Mouse (Mus musculus) adrenal gland, postnatal 36 days (tissue): ENCODE results near the gene Rarg. TPM values are rescaled to one million over a fixed set of nuclear protein-coding genes. Genes with fewer than 3 reads are reported as not detected.

Source experiments
- DNase-seq, 2 experiments: peaks; one replicate each; pipeline ENCODE4 v3.0.0; 2021; ENCODE audit warnings: mixed read lengths in 1 of 2
- total RNA-seq, 2 experiments: library from RNA; stranded (reverse); gene quantifications; 2 replicates each; pipeline ENCODE4 v1.2.3; 2021

The Rarg gene
- total RNA-seq, 2 experiments from 2014 or later, result 21.7 to 30.4 TPM

DNA sequence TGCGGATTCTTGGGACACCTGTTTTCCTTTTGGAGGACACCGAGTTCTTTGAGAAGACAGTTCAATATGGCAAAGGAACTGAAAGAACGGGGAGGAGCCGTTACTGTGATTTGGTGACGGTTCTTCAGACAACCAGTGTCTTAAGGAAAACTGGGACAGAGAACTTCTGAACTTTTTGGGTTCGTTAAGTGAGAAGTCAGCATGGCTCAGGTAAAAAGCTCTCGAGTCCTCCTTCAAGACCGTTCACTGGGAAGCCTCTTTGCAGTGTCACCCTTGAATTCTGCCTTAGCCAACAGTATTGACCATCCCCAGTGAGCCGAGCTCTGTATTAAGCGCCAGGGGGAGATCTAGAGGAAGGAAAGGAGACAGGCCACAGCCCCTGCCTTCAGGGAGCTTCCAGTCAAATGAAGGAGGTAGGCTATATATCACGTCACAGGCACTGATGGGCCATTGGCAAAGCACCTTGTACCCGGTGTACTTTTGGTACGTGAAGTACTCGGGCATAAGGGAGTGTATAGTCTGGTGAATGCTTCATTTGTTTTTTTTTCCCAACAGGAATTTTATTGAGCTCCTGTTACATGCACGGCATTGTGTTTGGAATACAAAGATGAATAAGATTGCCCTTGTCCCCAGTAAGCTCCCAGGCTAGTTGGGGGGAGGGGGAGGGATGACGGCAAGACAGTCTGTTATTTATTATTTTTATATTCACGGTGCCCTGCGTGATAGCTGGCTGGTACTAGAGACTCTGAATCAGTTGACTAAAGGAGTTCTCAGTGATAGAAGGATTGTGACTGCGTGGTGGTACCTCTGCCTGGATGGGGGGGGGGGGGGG, 52.4 kb downstream of the Rarg start, which contains the start of gene Csad:
TSS of gene Csad (minus strand) at position 51 of the 832 bp plus-strand sequence.
- DNase-seq, result peak in 1 of 2 experiments; percentile 62

GRCm38 (mm10) chr15:102203835-102204381, 53.4 kb downstream of the Rarg start:
- peak; percentile 77 to 86 for DNase-seq

DNA sequence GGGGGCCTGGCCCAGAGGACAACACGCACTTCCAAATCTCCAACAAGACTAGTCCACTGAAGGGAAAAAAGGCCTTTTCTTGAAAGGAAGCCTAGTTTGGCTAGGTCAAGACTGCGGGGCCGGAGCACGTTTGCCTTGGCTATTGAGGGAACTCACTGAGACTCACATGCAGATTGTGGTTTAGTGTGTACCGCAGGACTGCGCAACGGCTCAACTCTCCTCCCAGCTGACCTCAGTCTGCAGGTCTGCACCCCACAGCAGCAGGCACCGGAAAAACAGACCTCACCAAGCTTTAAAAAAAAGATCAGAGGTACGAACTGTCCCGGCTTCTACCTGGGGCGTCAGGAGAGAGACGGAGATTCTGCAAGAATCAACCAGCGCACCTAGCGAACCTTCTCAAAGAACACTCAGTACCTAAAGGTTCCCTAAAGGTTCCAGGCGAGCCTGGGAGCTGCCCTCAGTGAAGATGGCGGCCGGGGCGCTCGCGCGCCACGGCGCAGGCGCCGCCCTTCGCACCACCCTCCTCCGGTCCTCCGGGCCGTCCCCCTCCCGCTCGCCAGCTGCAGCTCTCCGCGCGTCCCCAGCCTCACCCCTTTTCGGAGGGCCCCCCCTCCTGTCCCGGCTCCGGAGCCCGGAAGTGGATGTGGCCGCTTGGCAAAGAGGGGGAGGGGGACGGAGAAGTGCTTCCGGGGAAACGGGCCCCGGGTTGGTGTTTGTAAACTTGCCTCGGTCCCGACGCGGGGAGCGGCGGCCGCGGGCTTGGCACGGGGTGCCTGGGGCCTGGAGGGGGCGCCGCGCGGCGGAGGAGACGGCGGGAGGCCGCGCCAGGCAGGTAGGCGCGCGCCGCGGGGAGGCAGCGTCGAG, 54.1 kb downstream of the Rarg start, which contains the start of gene Zfp740:
TSS of gene Zfp740 (plus strand) at position 279 of the 864 bp plus-strand sequence.
- peak; percentile 97 to 99 for DNase-seq

- peak in 1 of 2 experiments; percentile 43 for DNase-seq
Measured at GRCm38 (mm10) chr15:102198841-102199240, 58.5 kb downstream of the Rarg start.

DNA sequence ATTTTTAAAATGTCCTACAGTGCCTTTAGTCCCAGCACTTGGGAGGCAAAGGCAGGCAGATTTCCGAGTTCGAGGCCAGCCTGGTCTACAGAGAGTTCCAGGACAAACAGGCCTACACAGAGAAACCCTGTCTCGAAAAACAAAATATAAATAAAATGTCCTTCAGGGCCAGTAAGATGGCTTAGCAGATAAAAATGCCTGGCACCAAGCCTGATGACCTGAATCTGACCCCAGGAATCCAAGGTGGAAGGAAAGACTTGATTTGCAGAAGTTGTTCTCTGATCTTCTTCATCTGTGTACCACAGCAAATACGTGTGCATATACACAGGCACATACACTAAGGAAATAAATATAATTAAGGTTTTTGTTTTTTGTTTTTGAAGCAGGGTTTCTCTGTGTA, 61.9 kb downstream of the Rarg start:
- no peak for DNase-seq

DNA sequence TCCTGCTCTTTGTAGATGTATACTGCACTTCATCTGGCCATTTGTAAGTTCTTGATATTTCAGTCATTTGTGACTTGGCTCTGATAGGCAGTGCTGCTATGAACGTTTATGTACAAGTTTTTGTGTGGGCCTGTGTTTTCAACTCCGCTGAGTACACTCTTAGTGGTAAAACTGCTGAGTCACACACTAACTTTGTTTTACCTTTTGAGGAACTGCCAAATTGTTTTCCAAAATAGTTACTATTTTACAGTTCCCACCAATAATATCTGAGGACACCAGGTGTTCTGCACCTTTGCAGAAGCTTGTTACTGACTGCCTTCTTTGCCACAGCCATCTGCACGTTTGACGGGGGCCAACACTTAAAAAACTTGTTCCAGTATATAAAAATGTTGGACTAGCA, 62.9 kb downstream of the Rarg start:
- DNase-seq, result no peak

DNA sequence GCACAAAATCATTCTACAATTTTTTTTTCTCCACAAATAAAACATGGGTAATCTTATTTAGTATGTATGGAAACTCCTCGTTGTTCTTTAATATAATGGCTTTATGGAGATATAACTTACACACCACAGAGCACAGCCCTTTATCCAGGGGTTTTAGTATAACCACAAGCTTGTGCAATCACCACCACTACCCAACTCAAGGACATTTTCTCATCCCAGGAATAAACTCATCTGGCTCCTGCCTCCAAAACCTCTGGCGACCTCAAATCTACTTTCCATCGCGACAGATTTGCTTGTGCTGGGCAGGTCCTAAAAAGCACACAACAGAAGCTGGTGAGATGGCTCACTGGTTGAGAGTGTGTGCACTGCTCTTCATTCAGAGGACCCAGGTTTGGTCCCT, 63.7 kb downstream of the Rarg start:
- DNase-seq, result no peak

DNA sequence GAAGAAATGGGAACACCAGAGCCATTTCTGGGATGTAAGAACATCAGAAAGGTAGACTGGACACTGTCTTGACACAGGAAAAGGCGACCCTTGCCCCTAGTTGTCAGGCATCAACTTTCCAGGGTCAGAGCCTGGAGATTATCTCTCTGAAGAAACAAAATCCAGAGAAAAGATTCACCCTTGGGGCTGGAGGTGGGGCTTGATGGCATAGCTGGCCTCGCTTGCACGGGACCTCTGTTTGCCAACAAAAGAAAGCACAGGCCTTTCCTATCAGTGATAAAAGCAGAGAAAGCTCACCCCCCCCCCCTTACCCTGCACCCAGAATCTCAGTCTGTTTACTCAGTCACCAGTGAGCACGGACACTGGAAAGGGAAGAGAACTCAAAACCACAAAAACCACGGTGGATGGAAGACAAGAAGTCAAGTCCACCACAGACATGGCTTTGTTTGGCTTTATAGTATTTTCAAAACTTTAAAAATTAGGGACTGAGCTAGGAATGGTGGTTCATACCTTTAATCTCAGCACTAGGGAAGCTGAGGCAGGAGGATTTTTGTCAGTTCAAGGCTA, 64.4 kb downstream of the Rarg start:
- no peak for DNase-seq

DNA sequence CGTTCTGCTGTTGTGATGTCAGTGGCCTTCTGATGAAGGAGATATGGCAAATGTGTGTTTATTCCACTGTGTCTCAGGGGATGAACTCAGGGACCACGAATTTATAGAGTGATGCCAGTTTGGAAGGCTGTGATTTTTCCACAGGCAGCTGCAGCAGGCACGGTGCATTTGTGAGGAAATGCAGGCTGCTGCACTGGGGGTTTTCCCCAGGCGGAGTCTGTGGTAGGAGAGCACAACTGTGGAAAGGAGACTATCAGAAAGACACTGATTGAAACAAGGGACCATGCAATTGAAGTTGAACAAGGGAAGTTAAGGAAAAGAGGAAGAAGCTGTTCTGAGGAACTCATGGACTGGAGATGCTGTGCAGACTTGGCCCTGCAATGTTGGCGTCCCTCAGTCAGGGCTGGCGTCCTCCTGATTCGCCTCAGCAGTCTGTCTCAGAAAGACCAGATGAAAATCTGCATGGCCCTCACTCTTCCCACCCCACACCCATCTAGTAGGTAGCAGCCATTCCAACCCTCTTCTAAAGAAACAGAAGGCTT, 65.0 kb downstream of the Rarg start:
- no peak for DNase-seq

- no peak for DNase-seq
Measured at GRCm38 (mm10) chr15:102191699-102192098, 65.6 kb downstream of the Rarg start.

DNA sequence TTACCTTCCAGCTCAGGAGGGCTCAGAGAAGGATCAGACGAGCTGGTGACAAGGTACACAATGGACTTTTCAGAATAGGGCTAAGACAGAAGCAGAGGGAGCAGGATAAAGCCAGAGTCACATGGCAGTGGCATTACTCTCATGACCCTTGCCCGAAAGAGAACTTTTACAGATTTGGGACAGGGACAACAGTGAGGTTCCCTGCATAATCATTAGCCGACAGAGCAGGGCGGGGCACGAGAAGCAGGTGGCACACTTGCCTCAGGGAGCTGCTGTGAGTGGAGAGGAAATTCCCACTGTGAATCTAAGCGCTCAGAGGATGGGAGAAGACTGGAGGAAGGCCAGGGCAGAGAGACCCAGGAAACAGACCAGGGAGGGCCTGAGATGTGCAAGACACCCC, 68.4 kb downstream of the Rarg start:
- no peak for DNase-seq

DNA sequence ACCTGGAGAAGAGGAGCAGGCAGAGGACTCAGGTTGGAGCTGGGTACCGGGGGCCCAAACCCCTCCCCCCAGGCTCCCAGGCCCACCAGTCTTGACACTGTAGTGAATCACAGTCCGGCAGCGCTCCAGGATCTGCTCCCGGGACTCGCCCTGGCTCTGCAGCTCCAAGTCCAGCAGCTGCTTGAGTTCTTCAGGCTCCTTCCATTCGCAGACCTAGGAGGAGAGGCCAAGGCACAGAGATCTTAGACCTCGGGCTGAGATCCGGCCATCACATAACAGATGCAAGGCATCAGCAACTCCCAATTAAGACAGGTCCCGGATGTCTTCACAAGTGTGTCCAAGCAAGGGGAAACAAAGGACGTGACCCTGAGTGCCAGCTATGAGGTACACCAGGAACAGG, 69.2 kb downstream of the Rarg start:
- DNase-seq, result no peak

DNA sequence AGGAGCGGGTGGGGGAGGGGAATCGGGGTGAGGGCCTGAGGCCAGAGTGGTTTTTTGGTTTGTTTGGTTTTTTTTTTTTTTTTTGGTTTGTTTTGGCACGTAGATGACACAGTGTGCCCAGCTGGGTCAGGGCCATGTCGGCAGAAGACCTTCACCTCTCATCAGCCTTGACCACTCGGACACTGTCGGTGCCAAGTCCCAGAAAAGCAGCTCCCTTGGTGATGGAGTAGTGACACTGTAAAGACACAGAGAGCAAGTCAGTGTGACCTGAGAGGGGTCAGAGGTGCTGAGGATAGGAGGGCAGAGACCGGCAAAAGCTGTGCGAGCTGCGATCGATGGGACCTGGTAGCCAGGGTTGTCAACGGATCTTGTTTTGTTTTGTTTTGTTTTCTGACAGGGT, 71.1 kb downstream of the Rarg start:
- DNase-seq, result peak; percentile 46 to 58

Other genes with a start within 250 kb of the Rarg start
- gene Krt18, start 229.3 kb downstream of the Rarg start, total RNA-seq, result 1 to 10 TPM in 1 of 2 experiments, under 1 TPM in 1; 0.76 to 3.3 TPM
- gene Eif4b, start 183.7 kb downstream of the Rarg start, total RNA-seq, result 100 to 1,000 TPM; 225 to 261 TPM
- gene Tns2, start 157.1 kb downstream of the Rarg start, total RNA-seq, result 10 to 100 TPM; 68.4 to 87.6 TPM
- 10 to 100 TPM; 34.4 to 42.4 TPM for gene Spryd3, start 121.3 kb downstream of the Rarg start, total RNA-seq
- gene Igfbp6, start 113.2 kb downstream of the Rarg start, total RNA-seq, result 10 to 100 TPM; 43.4 to 51.3 TPM
- under 1 TPM; 0.40 to 0.49 TPM for gene Soat2, start 107.0 kb downstream of the Rarg start, total RNA-seq
- gene Zfp740, start 54.3 kb downstream of the Rarg start, total RNA-seq, result 10 to 100 TPM; 52.6 to 66.7 TPM
- gene Csad, start 52.8 kb downstream of the Rarg start, total RNA-seq, result 10 to 100 TPM; 79.0 to 83.7 TPM
- 1 to 10 TPM; 1.5 to 2.9 TPM for gene Itgb7, start 25.6 kb downstream of the Rarg start, total RNA-seq
- gene Gm9918, start 13.0 kb upstream of the Rarg start, total RNA-seq, result not detected
- 10 to 100 TPM; 39.0 to 40.0 TPM for gene Mfsd5, start 21.9 kb upstream of the Rarg start, total RNA-seq
- 1 to 10 TPM; 3.2 to 3.6 TPM for gene Espl1, start 38.7 kb upstream of the Rarg start, total RNA-seq
- 100 to 1,000 TPM; 420 TPM for gene Pfdn5, start 68.6 kb upstream of the Rarg start, total RNA-seq
- 10 to 100 TPM; 59.0 to 59.1 TPM for gene Myg1, start 74.2 kb upstream of the Rarg start, total RNA-seq
- 10 to 100 TPM; 13.7 to 16.2 TPM for gene Aaas, start 93.3 kb upstream of the Rarg start, total RNA-seq
- gene Sp7, start 109.7 kb upstream of the Rarg start, total RNA-seq, result under 1 TPM in 1 of 2 experiments, not detected in 1; 0.16 TPM
- gene Sp1, start 148.6 kb upstream of the Rarg start, total RNA-seq, result 10 to 100 TPM; 78.9 to 79.7 TPM
- gene Amhr2, start 187.8 kb upstream of the Rarg start, total RNA-seq, result 1 to 10 TPM; 1.2 to 2.5 TPM
- gene Prr13, start 201.5 kb upstream of the Rarg start, total RNA-seq, result 100 to 1,000 TPM; 112 to 116 TPM
- 100 to 1,000 TPM; 724 to 759 TPM for gene Pcbp2, start 213.0 kb upstream of the Rarg start, total RNA-seq
- gene Gm10337, start 246.2 kb upstream of the Rarg start, total RNA-seq, result not detected